Mouse (Mus musculus) thymus, adult 18-20 months (tissue): ENCODE measurements around the gene Rimklb.
"Not testable (repeated sequence)": the region's sequence is repeated elsewhere in the genome, so short reads cannot be mapped to it uniquely, and the experiment has no call there.

ENCODE experiments used
- DNase-seq, 2 experiments: peaks; one replicate each; pipeline ENCODE4 v3.0.0; 2022; ENCODE audit warnings: mixed read lengths in 2 of 2

Rimklb gene

DNA sequence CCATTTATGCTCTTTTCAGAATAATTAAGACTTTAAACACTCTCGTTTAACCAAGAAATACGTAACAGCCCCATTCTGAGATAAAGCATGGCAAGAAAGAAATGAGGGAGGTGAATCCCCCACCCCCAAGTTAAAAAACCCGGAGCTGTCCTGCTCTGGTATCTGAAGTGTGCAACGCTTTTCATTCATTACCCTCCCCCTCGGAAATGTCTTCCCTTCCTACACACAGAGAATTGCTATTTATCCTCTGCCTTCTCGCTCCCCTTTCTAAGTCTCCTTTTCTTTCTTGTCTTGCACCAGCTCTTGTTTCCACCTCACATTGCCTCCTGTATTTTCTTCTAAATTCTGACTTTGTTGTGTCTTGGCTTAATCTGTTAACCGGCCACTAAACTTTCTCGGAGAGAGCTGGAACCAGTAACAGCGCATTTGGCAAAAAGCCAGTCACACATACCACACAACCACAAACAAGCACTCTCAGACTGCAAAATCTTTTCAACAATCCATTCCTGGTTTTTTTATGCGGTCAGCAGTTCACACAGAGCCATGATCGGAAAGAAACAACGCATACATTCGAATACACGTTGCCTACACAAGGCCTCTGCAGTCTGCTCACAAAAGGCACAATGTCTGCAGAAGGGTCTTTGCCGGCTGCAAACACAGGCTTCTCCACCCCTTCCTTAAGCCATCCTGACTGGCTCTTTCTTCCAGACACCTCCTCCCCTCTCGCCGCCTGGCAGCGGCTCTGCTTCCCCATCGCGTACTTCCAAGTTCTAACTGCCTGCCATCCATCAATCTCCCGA is 3.3 kb downstream of the Rimklb start:
- no peak for DNase-seq

DNA sequence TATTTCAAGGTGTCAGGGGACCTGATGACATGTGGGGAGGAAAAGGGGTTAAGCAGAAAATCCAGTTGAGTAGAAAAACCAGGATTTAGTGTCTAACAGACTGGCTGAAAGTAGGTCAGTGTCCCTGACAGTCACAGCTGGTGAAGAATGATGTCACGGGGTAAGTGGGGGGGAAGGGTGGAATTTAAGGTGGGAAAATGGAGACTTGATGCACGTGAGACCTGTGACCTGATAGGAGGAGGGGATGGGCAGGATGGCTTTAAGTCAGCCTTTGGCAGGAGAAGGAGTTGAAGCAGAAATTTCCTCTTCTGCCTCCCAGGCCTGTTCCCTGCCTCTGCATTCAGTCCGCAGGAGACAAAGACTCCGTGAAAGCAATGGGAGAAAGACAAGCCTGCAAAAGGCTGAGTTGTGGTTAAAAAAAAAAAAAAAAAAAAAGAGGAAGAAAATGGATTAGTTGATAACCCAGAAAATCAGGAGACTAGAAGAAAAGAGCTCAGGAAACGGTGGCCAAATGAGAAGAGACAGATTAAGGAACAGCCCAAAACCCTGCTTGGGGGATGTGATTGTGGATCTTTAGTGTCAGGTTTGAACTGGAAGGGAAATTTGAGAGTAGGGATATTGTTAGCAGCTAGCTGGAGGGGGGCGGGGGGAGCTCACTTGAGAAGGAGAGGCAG is 4.6 kb downstream of the Rimklb start:
- DNase-seq: no peak

DNA sequence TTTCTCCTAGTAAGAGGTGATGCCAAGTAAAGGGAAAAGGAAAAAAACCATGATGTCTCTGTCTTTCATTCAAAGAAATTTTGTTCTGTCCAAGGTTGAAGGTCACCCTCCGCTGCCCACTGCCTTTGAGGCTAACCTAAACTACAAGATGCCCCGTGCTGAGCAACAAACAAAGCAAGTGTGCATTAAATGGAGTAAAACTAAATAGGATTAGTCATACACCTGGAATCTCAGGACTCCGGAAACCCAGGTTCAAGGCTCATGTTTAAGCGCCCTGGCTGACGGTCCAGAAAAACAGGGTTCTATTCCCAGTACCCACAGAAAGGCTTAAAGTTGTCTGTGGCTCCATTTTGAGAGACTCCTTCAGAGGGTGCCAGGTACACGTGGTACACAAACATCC is 6.1 kb downstream of the Rimklb start:
- DNase-seq: no peak

DNA sequence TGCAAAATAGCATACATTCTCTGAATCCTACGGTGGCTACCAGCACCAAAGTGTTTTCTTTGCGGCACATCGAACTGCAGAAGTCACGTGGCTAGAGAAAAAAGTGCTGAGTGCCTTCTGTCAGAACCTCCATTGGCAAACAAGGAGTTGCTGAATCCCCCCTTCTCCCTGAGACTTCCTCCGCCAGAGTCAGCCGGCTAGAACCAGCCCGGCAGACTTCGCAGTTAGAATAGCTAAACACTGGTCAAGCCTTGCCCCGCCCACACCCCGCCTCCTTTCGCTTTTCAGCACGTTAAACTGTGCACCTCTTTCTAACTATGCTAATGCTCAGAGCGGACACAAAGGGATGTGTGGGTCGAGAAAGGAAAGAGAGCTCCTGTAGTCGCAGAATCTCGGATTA is 7.0 kb downstream of the Rimklb start:
- no peak for DNase-seq

DNA sequence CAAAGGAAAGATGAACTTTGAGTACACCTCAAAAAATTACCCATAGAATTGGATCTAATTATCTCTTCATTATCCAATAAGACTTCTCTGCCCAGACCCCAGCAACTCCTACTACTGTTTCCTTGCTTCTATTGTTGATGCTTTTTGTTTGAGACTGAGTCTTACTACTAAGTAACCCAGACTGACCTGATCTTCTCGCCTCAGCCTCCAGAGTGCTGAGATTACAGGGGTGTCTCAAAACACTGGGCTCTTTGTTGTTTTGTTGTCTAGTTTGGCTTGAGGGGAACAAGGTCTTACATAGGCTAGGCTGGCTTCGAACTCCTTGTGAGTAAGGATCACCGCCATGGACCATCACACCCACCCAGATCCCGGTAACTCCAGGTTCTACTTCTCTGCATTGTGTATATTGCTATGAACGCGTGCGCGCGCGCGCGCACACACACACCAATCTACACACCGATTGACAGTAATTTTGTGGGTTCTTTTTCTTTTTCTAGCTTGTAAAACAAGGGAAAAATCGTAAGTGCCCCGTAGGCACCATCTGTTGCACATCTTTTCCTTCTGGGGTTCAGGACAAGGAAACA is 7.5 kb downstream of the Rimklb start:
- no peak for DNase-seq

DNA sequence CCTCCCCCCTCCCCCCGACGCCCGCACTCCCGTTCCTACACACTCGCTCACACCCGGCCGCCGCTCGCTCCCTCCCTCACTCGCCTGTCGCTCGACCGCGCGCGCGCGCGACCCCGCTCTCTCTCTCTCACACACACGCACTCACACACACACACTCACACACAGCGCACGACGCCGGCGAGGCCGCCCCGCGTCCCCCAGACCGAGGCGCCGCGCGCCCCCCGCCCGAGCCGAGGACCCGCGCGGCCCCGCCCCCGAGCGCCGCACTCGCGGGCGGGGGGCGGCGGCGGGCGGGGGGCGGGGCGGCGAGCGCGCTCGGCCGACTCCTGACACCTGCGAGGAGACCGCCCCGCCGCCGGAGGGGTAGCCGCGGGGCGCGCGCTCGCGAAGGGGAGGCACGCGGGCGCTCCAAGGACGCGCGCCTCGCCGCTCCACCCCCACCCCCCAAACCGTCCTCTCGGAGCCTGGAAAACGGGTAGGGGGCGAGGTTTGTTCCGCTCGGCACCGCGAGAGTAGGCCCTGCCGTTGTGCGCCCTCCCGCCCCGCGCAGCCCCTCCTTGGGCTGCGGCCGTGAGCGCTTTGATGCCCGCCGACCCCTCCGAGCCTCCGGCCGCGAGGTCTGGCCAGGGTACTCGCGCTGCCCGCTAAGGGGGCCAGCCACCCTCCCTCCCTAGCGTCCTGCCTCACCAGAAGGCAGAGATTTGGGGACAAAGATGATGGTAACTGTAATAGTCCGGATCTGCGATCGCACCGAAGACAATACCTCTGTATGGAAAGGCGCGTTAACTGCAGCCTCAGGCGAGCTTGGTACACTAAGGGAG is 12.1 kb downstream of the Rimklb start:
- no peak for DNase-seq

DNA sequence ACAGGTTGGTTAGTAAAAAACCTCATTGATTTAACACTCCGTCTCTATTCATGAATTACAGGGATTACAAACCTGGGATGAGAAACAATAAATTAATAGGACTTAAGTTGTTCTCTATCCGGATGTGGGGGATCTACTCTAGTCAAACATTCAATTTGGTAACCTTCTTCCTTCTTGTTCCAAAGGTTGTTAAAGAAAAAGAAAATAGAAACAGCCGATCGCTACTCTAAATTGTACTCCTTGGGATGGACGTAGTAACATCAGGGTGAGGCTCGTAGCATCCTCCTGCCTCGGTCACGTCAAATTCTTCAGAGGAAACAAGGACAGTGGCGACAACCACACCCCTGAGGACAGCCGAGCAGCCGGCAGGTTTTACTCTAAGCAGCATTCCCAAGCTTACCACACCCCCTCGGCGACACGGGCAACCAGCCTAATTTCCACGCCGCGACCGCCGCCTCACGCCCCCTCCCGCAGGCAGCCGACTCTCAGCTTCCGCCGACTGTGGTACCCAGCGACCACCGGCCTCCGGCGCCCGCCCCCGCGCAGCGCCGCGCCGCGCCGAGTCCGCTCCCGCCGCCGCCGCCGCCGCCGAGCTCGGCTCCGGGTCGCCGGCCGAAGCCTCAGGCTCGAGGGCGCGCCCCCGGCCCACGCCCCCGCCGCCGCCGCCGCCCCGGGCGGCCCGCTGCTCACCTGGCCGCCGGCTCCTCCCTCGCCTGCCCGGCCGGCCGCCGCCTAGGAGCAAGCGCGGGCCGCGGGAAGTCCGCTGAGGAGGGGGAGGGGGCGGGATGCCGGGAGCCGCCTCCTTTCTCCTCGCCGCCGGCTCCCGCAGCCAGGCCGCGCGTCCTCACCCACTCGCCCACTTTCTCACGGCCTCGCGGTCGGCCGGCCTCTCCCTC is 12.9 kb downstream of the Rimklb start:
- DNase-seq: no peak

DNA sequence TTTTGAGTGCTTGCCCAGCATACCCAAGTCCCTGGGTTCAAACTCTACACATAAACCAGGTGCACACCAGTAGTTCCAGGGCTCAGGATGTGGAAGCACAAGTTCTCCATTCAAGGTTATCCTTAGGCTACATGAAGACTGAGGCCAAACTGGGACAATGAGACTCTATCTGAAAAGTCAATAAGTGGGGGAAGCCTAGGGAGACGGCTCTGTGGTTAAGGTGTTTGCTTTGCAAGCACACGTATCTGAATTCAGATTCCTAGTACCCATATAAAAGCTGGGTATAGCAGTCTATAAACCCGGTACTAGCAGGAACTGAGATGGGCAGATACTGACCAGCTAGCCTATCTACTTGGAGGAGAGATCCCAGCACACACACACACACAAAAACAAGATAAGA is 20.5 kb downstream of the Rimklb start:
- DNase-seq: no peak

DNA sequence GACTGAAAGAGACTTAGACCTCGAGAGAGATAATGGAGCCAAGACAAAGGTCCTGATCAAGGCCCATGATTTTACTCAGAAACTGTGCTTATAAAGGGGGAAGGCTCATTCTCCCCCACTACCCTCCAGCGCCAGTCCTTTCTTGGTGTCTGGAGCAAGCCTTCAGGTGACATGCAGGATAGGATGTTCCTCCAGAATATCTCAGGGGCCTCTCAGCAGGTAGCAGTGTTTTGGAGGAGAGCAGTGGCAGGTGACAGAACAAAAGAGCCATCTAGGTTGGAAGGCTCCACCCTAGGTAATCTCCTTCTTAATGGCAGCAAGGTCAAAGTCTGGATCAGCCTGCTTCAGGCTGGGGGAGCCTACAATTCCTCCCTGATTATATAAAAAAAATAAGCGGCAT is 27.1 kb downstream of the Rimklb start:
- DNase-seq: not testable (repeated sequence)

DNA sequence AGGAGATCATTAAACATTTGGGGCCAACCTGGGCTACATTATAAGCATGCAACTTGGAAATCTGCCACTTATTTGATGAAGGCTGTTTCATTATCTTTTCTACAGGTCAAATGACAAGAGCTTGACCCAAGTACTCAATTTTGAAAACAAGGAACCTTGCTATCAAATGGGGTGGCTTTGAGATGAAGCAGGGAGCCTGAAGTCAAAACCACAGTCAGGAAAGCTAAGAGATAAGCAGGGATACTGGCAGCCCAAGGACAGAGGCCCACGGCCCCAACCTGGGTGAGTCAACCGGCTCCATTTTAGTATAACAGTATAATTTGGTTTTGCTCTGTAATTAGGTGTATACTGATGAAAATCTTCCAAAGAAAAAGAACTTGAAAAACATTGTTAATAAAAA is 28.3 kb downstream of the Rimklb start:
- no peak for DNase-seq

DNA sequence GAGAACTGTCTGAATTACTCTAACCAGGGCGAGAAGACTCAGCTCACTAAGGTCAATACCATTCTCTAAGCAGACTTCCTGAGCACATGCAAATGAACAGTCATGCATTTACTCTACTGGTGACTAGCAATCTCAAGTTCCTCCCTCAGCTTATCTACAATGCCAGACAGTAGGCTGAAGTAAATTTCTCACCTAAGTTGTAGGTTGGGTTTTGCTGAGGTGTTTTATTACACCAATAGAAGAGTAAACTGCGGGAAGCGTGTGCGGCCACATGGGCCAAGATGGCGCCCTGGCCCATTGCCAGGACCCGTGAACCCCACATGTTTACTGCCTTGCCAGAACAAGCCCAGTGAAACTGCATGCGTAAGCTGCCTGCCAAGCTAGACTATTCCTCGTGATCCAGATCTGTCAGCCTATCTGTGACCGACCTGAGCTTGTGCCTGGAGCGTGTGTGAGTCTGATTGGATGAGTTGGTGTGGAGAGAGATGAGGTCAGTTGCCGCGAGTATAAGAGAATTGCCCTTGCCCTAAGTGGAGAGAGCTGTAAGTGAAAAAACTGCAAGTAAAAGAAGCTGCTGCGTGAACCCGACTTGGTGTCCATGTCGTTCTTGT is 29.4 kb downstream of the Rimklb start:
- no peak for DNase-seq

DNA sequence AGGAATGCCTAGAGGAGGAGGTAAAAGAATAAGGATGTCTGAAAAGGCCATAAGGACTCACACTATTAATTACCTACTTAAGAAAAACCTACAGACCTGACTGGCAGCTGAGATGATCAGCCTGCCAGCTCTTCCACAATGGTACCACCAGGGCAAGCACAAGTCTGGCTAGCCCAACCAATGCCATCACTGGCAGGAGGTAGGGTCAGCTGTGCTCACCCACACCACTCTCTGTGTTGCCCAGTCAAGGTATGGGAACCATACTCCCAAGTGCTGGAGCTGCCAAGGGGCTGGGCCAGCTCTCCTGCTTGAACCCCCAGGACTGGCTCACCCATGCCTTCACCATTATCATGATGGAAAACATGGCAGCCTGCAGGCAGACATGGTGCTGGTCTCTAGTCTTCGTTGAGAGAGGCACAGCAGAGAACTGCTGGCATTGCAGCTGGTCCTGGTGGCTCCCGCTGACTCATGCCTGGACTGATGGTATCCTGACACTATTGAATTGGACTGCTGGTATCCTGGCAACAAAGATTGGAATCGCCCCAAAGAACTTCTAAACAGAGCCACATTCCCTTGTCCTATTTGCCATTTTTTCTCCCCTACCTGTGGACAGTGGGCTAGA is 32.4 kb downstream of the Rimklb start:
- no peak for DNase-seq

DNA sequence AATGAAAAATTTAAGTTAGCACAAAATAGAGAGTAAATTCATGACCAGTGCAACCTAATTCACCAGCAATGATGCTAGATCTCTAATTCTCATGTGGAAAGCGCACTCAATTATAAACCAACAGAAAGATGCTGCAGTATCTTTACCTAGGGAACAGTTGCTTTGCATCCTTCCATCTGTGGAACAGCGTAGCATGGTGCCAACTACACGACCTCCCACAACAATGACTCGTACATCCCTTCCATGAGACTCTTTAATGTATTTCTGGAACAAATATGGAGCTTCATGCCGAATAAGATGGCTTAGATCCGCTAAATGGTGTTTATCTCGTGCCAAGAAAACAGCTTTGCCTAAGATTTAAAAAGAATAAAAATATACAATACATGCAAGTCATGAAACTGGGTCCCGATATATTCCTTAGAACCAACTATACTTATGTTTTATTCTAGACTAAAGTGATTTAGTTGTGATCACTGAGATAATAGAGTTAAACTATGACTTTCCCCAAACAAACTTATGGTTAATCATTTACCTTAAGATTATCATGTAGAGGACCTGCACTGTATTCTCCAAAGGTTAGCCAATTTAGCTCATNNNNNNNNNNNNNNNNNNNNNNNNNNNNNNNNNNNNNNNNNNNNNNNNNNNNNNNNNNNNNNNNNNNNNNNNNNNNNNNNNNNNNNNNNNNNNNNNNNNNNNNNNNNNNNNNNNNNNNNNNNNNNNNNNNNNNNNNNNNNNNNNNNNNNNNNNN is 39.4 kb downstream of the Rimklb start:
- DNase-seq: no peak

DNA sequence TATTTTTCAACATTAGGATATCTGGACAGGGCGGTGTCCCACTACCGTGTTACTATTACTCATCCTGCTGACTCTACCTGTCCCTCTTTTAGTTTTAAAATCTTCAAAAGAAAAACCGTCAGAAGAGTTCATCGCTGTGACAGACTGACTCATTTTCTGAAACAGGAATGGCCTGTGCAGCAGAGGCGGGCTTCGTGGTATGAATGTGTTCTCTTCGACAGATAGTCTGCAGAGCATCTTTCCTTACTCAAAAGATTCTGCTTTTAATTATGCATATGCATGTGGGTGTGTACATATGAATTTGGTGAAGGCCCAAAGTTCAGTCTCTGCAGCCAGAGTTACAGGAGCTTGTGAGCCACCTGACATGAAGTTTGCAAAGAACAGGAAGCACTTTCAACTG is 50.7 kb downstream of the Rimklb start:
- no peak for DNase-seq

DNA sequence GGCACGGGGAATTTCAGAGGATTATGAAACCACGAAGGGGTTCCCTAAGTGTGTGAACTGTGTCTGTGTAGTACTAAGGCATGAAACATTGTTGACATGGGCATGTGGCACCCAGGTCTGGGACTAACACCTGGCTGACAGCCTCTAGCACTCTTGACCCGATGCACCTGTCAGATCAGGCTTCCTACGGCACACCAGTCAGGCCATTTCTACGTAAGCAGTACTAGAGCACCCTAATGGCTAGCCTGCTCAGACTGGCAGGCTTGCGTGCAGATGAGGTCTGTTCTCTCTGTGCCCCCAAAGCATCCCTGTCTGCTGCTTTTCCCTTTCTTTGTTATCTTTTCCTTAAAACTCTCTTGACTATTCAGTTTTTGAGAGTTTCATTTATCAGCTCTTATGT is 53.3 kb downstream of the Rimklb start:
- DNase-seq: no peak

DNA sequence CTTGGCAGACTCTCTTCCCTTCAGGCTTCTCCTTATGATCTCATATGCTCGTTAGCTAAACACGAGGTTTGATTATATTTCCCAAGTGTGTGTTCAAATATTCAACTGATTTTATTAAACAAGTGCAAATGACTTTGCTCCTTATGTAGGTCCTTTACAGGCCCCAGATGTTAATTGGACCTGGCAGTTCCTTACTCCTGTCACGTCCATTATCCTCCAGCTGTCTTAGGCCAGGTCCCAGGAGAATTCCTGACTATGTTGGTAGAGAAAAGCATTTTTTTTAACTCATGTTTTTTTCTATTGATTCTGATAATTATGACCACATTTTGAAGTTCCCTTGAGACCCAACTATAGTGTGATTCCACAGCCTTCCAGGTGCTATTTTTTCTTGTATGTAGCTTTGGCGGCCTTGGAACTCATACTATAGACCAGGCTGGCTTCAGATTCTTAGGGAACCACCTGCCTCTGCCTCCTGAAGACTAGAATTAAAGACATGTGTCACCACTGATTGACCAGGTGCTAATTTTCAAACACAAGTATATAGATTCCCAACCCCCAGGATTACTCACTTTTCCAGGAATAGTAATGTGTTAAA is 57.8 kb downstream of the Rimklb start:
- no peak for DNase-seq

DNA sequence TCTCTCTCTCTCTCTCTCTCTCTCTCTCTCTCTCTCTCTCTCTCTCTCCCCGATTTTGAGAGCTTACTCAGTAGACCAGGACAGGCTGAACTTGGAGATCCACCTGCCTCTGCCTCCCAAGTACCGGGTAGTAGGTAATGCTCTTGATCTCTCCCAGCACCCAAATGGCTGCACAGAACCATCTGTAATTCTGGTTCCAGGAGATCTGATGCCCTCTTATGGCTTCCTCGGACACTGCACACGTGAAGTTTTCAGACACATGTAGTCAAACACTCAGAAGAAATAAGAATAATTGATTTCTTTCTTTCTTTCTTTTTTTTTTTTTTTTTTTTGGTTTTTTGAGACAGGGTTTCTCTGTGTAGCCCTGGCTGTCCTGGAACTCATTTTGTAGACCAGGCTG is 59.3 kb downstream of the Rimklb start:
- no peak for DNase-seq

DNA sequence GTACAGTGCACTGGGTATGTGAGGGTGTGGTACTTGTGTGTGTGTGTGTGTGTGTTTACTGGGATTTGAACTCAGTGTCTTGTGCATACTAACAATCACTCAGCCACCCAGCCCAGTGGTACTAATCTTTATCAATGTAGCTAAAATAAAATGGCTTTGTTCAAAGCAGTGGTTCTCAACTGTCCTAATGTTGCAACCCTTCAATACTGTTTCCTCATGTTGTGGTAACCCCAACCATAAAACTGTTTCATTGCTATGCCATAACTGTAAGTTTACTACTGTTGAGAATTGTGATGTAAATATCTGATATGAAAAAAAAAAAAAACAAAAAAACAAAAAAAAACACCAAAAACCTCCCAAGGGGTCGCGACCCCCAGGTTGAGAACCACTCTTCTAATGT is 63.3 kb downstream of the Rimklb start:
- DNase-seq: no peak

DNA sequence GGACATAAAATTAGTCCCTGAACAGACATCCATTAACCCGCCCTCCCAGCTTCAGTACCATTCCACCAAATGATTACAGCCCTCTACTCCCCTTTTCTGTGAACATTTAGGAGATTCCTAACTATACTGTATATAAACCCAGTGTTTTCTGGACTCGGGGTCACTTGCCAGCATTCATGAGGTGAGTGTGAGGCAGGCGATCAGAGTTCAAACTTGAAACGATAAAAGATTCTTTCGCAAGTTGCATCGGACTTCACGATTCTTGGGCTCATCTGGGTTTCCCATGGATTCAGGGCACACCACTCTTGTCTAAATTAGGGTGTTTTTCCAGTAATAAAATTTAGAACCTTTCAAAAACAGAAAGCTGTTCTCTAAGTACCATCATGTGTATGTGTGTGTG is 71.1 kb downstream of the Rimklb start:
- no peak for DNase-seq

DNA sequence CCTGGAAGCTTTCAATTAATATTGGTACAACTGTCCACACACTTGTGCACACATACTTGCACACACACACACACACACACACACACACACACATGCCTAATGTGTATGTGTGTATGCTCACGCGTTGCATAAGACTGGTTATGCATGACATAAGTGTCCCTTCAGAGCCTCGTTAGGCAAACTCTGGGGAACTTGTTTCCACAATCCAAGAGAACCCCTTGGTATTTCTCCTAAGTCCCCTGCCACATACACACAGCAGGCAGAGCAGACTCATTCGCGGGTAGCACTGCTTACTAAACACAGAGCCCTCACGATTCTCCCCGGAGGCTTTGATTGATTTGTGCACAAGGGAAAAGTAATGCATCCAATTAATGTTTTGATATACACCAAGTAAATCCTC is 81.5 kb downstream of the Rimklb start:
- DNase-seq: no peak
